Mouse (Mus musculus) NIH3T3 (cell line): Measurements from ENCODE around the gene Msh5.
"Not testable (repeated sequence)": the region's sequence is repeated elsewhere in the genome, so short reads cannot be mapped to it uniquely, and the experiment has no call there.

Source experiments
- DNase-seq: peaks from one replicate; pipeline ENCODE4 v3.0.0-alpha.2; 2012; ENCODE audit warnings: low read depth

Gene Msh5

GRCm38 (mm10) chr17:35048932-35049440 is 2.4 kb upstream of the Msh5 start:
- DNase-seq, result no peak

- peak; percentile 53 for DNase-seq
These were observed 1.8 kb upstream of the Msh5 start for GRCm38 (mm10) chr17:35048149-35048931.

- no peak for DNase-seq
These were observed 1.1 kb upstream of the Msh5 start for GRCm38 (mm10) chr17:35047688-35048087.

- DNase-seq, result no peak
These were observed 501 bp downstream of the Msh5 start for GRCm38 (mm10) chr17:35045807-35046680.

- no peak for DNase-seq
These were observed 1.4 kb downstream of the Msh5 start for GRCm38 (mm10) chr17:35044904-35045806.

- peak; percentile 55 for DNase-seq
These were observed 2.8 kb downstream of the Msh5 start for GRCm38 (mm10) chr17:35043794-35044193.

- DNase-seq, result peak; percentile 88
These were observed 7.2 kb downstream of the Msh5 start for GRCm38 (mm10) chr17:35039121-35039873.

- peak; percentile 50 for DNase-seq
These were observed 11.6 kb downstream of the Msh5 start for GRCm38 (mm10) chr17:35034896-35035295.

- not testable (repeated sequence) for DNase-seq
These were observed 12.8 kb downstream of the Msh5 start for GRCm38 (mm10) chr17:35033703-35034102.

GRCm38 (mm10) chr17:35032323-35032870 is 14.1 kb downstream of the Msh5 start:
- no peak for DNase-seq

GRCm38 (mm10) chr17:35031880-35032279 is 14.7 kb downstream of the Msh5 start:
- DNase-seq, result no peak

- DNase-seq, result no peak
These were observed 15.3 kb downstream of the Msh5 start for GRCm38 (mm10) chr17:35031272-35031671.

- DNase-seq, result peak; percentile 53
These were observed 16.6 kb downstream of the Msh5 start for GRCm38 (mm10) chr17:35029691-35030532.

- DNase-seq, result no peak
These were observed 18.2 kb downstream of the Msh5 start for GRCm38 (mm10) chr17:35028315-35028714.

GRCm38 (mm10) chr17:35027277-35028068 is 19.1 kb downstream of the Msh5 start, which contains the start of gene Sapcd1:
Gene Sapcd1 (minus strand): TSS chr17:35028016.
- DNase-seq, result peak; percentile 57

- DNase-seq, result no peak
These were observed 20.3 kb downstream of the Msh5 start for GRCm38 (mm10) chr17:35026206-35026605.

GRCm38 (mm10) chr17:35024691-35025488 is 21.7 kb downstream of the Msh5 start:
- DNase-seq, result peak; percentile 58

- DNase-seq, result no peak
These were observed 22.3 kb downstream of the Msh5 start for GRCm38 (mm10) chr17:35024261-35024660.
